Mouse (Mus musculus) bone marrow macrophage, adult 2 months (primary cell): ENCODE data around the gene Ngef.

ENCODE experiments used
- CTCF ChIP-seq: IDR thresholded peaks from 2 replicates; pipeline ENCODE4 v1.5.1; 2012; ENCODE audit warnings: low read depth, mild to moderate bottlenecking, low read length, moderate library complexity
- POLR2A ChIP-seq: IDR thresholded peaks from 2 replicates; pipeline ENCODE4 v1.6.1; 2012; ENCODE audit warnings: mild to moderate bottlenecking, low read depth, low read length, borderline replicate concordance

GRCm38 (mm10) chr1:87565760-87566159 lies 7.9 kb downstream of the Ngef start:
- TF ChIP-seq CTCF (no peak), POLR2A (no peak)
